Mouse (Mus musculus) MEL (cell line): ENCODE results near the gene Cdkn3. TPM values are rescaled to one million over a fixed set of nuclear protein-coding genes. Genes with fewer than 3 reads are reported as not detected.

ENCODE experiments used
- DNase-seq: peaks from one replicate; pipeline ENCODE4 v3.0.0; 2011; ENCODE audit warnings: low read depth, low spot score
- H3K27ac ChIP-seq: 2 replicates; pipeline ENCODE4 v1.5.1; 2012; ENCODE audit warnings: low read depth, mild to moderate bottlenecking, control low read depth, low read length, moderate library complexity; ENCODE audit not compliant: control insufficient read depth
- H3K27me3 ChIP-seq, 2 experiments: fragments of 150-350 bp in 1 of 2; sonication (generic) in 1 of 2; 2 replicates each; pipeline ENCODE4 v1.6.1; 2012; ENCODE audit warnings: low read length in 2 of 2, mild to moderate bottlenecking in 2 of 2, improper control_type of control experiment in 1 of 2, moderate library complexity in 1 of 2; ENCODE audit not compliant: insufficient read depth in 2 of 2, control insufficient read depth in 1 of 2
- H3K36me3 ChIP-seq, 2 experiments: 2 replicates each; pipeline ENCODE4 v1.6.1; 2012 to 2014; ENCODE audit warnings: low read length in 2 of 2, improper control_type of control experiment in 1 of 2, inconsistent platforms in 1 of 2, mild to moderate bottlenecking in 1 of 2; ENCODE audit not compliant: insufficient read depth in 2 of 2, control insufficient read depth in 1 of 2
- H3K4me1 ChIP-seq, 2 experiments: fragments of 150-350 bp in 1 of 2; sonication (generic) in 1 of 2; 2 replicates each; pipeline ENCODE4 v1.6.1; 2012; ENCODE audit warnings: low read length in 2 of 2, improper control_type of control experiment in 1 of 2, mild to moderate bottlenecking in 1 of 2; ENCODE audit not compliant: insufficient read depth in 2 of 2, control insufficient read depth in 1 of 2
- H3K4me3 ChIP-seq, 2 experiments: fragments of 150-350 bp in 1 of 2; sonication (generic) in 1 of 2; 2 replicates each; pipeline ENCODE4 v1.5.1; 2012; ENCODE audit warnings: low read depth in 2 of 2, low read length in 2 of 2, mild to moderate bottlenecking in 2 of 2, moderate library complexity in 2 of 2, control low read depth in 1 of 2, improper control_type of control experiment in 1 of 2; ENCODE audit not compliant: control insufficient read depth in 1 of 2, insufficient read depth in 1 of 2
- H3K79me2 ChIP-seq: 2 replicates; pipeline ENCODE4 v1.6.1; 2012; ENCODE audit warnings: mild to moderate bottlenecking, low read length, moderate library complexity; ENCODE audit not compliant: control insufficient read depth, poor library complexity, insufficient read depth
- H3K9ac ChIP-seq: 2 replicates; pipeline ENCODE4 v1.6.1; 2012; ENCODE audit warnings: low read depth, mild to moderate bottlenecking, control low read depth, low read length, moderate library complexity; ENCODE audit not compliant: control insufficient read depth, poor library complexity, severe bottlenecking
- H3K9me3 ChIP-seq: fragments of 150-350 bp; sonication (generic); replicated peaks from 2 replicates; pipeline ENCODE4 v1.6.1; 2012; ENCODE audit warnings: mild to moderate bottlenecking, low read length, improper control_type of control experiment, moderate library complexity; ENCODE audit not compliant: insufficient read depth
- CHD1 ChIP-seq: IDR thresholded peaks from 2 replicates; pipeline ENCODE4 v1.6.1; 2012; ENCODE audit warnings: low read depth, mild to moderate bottlenecking, inconsistent platforms, low read length, improper control_type of control experiment
- CTCF ChIP-seq, 3 experiments: IDR thresholded peaks in 2 of 3; conservative IDR thresholded peaks in 1 of 3; 2 replicates each; pipeline ENCODE4 v1.5.1; 2011 to 2012; ENCODE audit warnings: low read length in 3 of 3, low read depth in 2 of 3, mild to moderate bottlenecking in 2 of 3, improper control_type of control experiment in 1 of 3, inconsistent platforms in 1 of 3, mixed read lengths in 1 of 3, moderate library complexity in 1 of 3; ENCODE audit not compliant: control insufficient read depth in 1 of 3, insufficient read depth in 1 of 3, poor library complexity in 1 of 3, severe bottlenecking in 1 of 3
- EP300 ChIP-seq, 2 experiments: IDR thresholded peaks; 2 replicates each; pipeline ENCODE4 v1.6.1; 2011; ENCODE audit warnings: improper control_type of control experiment in 2 of 2, low read length in 2 of 2, low read depth in 1 of 2, mild to moderate bottlenecking in 1 of 2
- ETS1 ChIP-seq: IDR thresholded peaks from 2 replicates; pipeline ENCODE4 v1.6.1; 2012; ENCODE audit warnings: low read depth, mild to moderate bottlenecking, inconsistent platforms, low read length, improper control_type of control experiment, moderate library complexity
- GATA1 ChIP-seq: IDR thresholded peaks from 2 replicates; pipeline ENCODE4 v1.6.1; 2011; ENCODE audit warnings: low read depth, low read length, improper control_type of control experiment
- HCFC1 ChIP-seq: IDR thresholded peaks from 2 replicates; pipeline ENCODE4 v1.6.1; 2012; ENCODE audit warnings: low read depth, mild to moderate bottlenecking, inconsistent platforms, low read length, improper control_type of control experiment, moderate library complexity
- JUND ChIP-seq: IDR thresholded peaks from 2 replicates; pipeline ENCODE4 v1.6.1; 2011; ENCODE audit warnings: low read depth, mild to moderate bottlenecking, improper control_type of control experiment, low read length
- MAX ChIP-seq: IDR thresholded peaks from 2 replicates; pipeline ENCODE4 v1.6.1; 2011; ENCODE audit warnings: low read length, improper control_type of control experiment
- MAZ ChIP-seq: IDR thresholded peaks from 2 replicates; pipeline ENCODE4 v1.6.1; 2012; ENCODE audit warnings: low read depth, mild to moderate bottlenecking, inconsistent platforms, low read length, improper control_type of control experiment
- MEF2A ChIP-seq: IDR thresholded peaks from 2 replicates; pipeline ENCODE4 v1.6.1; 2014; ENCODE audit warnings: low read depth, mild to moderate bottlenecking, inconsistent platforms, low read length, improper control_type of control experiment; ENCODE audit not compliant: poor library complexity, insufficient replicate concordance, severe bottlenecking; ENCODE audit errors: extremely low read depth
- MXI1 ChIP-seq: IDR thresholded peaks from 2 replicates; pipeline ENCODE4 v1.6.1; 2011; ENCODE audit warnings: mild to moderate bottlenecking, low read depth, low read length, improper control_type of control experiment
- NELFE ChIP-seq: IDR thresholded peaks from 2 replicates; pipeline ENCODE4 v1.6.1; 2011; ENCODE audit warnings: low read depth, low read length, improper control_type of control experiment
- NRF1 ChIP-seq: IDR thresholded peaks from 2 replicates; pipeline ENCODE4 v1.6.1; 2014; ENCODE audit warnings: low read depth, mild to moderate bottlenecking, inconsistent platforms, low read length, improper control_type of control experiment, moderate library complexity; ENCODE audit not compliant: poor library complexity, insufficient read depth, severe bottlenecking
- POLR2AphosphoS2 ChIP-seq: IDR thresholded peaks from 2 replicates; pipeline ENCODE4 v1.6.1; 2011; ENCODE audit warnings: low read length, improper control_type of control experiment
- RAD21 ChIP-seq: IDR thresholded peaks from 2 replicates; pipeline ENCODE4 v1.6.1; 2011; ENCODE audit warnings: mild to moderate bottlenecking, low read depth, low read length, improper control_type of control experiment
- RCOR1 ChIP-seq: IDR thresholded peaks from 2 replicates; pipeline ENCODE4 v1.6.1; 2012; ENCODE audit warnings: low read depth, mild to moderate bottlenecking, inconsistent platforms, low read length, improper control_type of control experiment
- SIN3A ChIP-seq: IDR thresholded peaks from 2 replicates; pipeline ENCODE4 v1.6.1; 2012; ENCODE audit warnings: low read length, improper control_type of control experiment, inconsistent platforms
- SMC3 ChIP-seq: IDR thresholded peaks from 2 replicates; pipeline ENCODE4 v1.6.1; 2011; ENCODE audit warnings: low read depth, low read length, improper control_type of control experiment
- TAL1 ChIP-seq: IDR thresholded peaks from 2 replicates; pipeline ENCODE4 v1.6.1; 2012; ENCODE audit warnings: mild to moderate bottlenecking, inconsistent platforms, low read length, moderate library complexity, mixed read lengths
- UBTF ChIP-seq: IDR thresholded peaks from 2 replicates; pipeline ENCODE4 v1.6.1; 2012; ENCODE audit warnings: low read depth, mild to moderate bottlenecking, inconsistent platforms, low read length, improper control_type of control experiment, moderate library complexity, borderline replicate concordance; ENCODE audit not compliant: insufficient read depth
- ZNF384 ChIP-seq: IDR thresholded peaks from 2 replicates; pipeline ENCODE4 v1.6.1; 2012; ENCODE audit warnings: low read depth, mild to moderate bottlenecking, inconsistent platforms, low read length, improper control_type of control experiment
- polyA plus RNA-seq, 2 experiments: library from polyadenylated mRNA; stranded (reverse) in 1 of 2; unstranded in 1 of 2; fragments of >175 nt in 1 of 2; fragments of >200 nt in 1 of 2; gene quantifications; 2 replicates each; pipeline versions ENCODE4 v1.2.1 to v1.2.4; 2012; ENCODE audit warnings: low replicate concordance in 2 of 2, low read depth in 1 of 2; ENCODE audit not compliant: insufficient read length in 2 of 2, insufficient read depth in 1 of 2, missing spikeins in 1 of 2
- total RNA-seq: library from RNA; depleted of rRNA; stranded (reverse); fragments of 300-350 nt; gene quantifications from 2 replicates; pipeline ENCODE4 v1.2.3, GENCODE M21; 2012

Cdkn3 gene
- total and polyA plus RNA-seq, 3 experiments = 15.7 to 19.6 TPM; not detected in 1

GRCm38 (mm10) chr14:46787787-46788504 is 27.6 kb downstream of the Cdkn3 start, which contains the start of gene Cnih1 (continued):
- TF ChIP-seq TAL1 (no peak), MXI1 (peak; percentile 53), JUND (no peak), HCFC1 (peak; percentile 83)
- TF ChIP-seq, all 39 proteins: peak for 20

GRCm38 (mm10) chr14:46788505-46788901 is 28.2 kb downstream of the Cdkn3 start:
- Histone ChIP-seq H3K79me2 (peaks cover 35% of the 10 kb centered on the region), H3K4me3 (peak overlapping the region; percentile 82 to 98), H3K27me3 (no peaks in the 10 kb centered on the region), H3K36me3 (peaks cover 2 to 4% of the 10 kb centered on the region in 2 experiments; a peak in 3 of 4 replicates), H3K9me3 (no peaks in the 10 kb centered on the region), H3K9ac (peak overlapping the region; percentile 44), H3K27ac (peak overlapping the region; percentile 3), H3K4me1 (peaks cover 2 to 16% of the 10 kb centered on the region in 2 experiments; a peak in 3 of 4 replicates)
- DNase-seq = no peak
- TF ChIP-seq MAZ (0 out of 2 replicates have a peak, but pooled peaks have one; percentile 11), NRF1 (no peak), ZNF384 (no peak), MEF2A (no peak), EP300 (IDR thresholded peaks at IDR 0.05; ENCODE audit: low read depth in 1 of 2, low read length in 2 of 2) (0 out of 4 replicates have a peak, but pooled peaks of 1 of the 2 experiments have one; percentile 2), MAX (no peak; the same call in 1 of the 2 replicates), RCOR1 (peak; percentile 7; the same call in 1 of the 2 replicates), NELFE (no peak), POLR2AphosphoS2 (no peak), SIN3A (no peak), CHD1 (no peak), ETS1 (no peak)

- no peaks in the 10 kb centered on the region for H3K9me3 ChIP-seq
- TF ChIP-seq RAD21 (peak; percentile 24), SMC3 (peak; percentile 44), CTCF (IDR thresholded peaks at IDR 0.05 in 2 of 3, conservative IDR thresholded peaks at IDR 0.05 in 1 of 3; ENCODE audit: control insufficient read depth in 1 of 3, insufficient read depth in 1 of 3, low read depth in 2 of 3, low read length in 3 of 3, poor library complexity in 1 of 3, severe bottlenecking in 1 of 3) (peak; percentile 52 to 66 (median 65)), CHD1 (no peak), UBTF (no peak), GATA1 (peak; percentile 66; the same call in 1 of the 2 replicates)
- peaks cover 20% of the 10 kb centered on the region for H3K79me2 ChIP-seq
Observed at GRCm38 (mm10) chr14:46790303-46790702, 30.0 kb downstream of the Cdkn3 start.

More at GRCm38 (mm10) chr14:46790303-46790702, 30.0 kb downstream of the Cdkn3 start:
- no peak overlapping the region for H3K4me3 ChIP-seq
- DNase-seq = peak; percentile 78
- peaks cover 2 to 16% of the 10 kb centered on the region in 2 experiments; a peak in 3 of 4 replicates for H3K4me1 ChIP-seq
- no peaks in the 10 kb centered on the region for H3K27me3 ChIP-seq
- no peak overlapping the region for H3K9ac ChIP-seq
- peaks cover 0 to 2% of the 10 kb centered on the region in 2 experiments; a peak in 2 of 4 replicates for H3K36me3 ChIP-seq
- no peak overlapping the region for H3K27ac ChIP-seq
